Mouse (Mus musculus) 3T3-L1 (cell line): Measurements from ENCODE around the gene Nsun3.
"Not testable (repeated sequence)": the region's sequence is repeated elsewhere in the genome, so short reads cannot be mapped to it uniquely, and the experiment has no call there.

ENCODE experiments used
- DNase-seq: peaks from one replicate; pipeline ENCODE4 v3.0.0-alpha.2; 2015; ENCODE audit warnings: low read depth, low spot score

Gene Nsun3

DNA sequence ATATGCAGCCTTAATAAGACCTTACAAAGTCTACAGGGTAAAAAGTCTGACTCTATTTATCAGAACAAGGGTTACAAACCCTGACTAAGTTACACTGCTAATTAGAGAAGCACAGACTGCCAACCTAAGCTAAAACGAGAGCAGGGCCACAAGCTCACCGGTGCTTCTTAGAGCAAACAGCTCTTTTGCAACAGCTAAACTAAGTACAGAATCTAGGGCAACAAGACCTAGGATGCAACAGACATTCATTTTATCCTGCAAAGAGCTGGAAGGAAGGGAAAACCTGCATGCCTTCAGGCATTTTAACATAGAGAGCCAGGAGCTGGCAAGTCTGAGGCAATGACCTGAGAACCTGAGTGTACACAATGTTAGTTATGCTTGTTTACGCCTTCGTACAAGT is 33.5 kb downstream of the Nsun3 start:
- no peak for DNase-seq

DNA sequence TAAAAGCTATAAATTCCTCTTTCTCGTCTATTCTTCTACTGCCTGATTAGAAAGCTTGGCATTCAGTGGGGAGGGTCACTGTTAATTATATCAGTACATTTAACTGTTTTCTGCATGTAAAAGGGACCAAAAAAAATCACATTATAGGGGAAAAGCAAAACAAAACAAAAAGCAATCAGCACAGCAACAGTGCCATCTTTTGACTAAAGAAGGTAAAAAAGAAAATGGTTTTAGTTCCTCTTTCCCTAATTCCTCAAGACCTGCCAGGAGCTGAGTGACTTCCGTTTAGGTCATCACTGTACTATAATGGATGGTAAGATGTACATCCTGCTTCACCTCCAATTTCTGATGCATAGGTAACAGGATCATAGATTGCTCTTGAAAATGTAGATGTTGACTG is 40.7 kb downstream of the Nsun3 start:
- peak; percentile 55 for DNase-seq

DNA sequence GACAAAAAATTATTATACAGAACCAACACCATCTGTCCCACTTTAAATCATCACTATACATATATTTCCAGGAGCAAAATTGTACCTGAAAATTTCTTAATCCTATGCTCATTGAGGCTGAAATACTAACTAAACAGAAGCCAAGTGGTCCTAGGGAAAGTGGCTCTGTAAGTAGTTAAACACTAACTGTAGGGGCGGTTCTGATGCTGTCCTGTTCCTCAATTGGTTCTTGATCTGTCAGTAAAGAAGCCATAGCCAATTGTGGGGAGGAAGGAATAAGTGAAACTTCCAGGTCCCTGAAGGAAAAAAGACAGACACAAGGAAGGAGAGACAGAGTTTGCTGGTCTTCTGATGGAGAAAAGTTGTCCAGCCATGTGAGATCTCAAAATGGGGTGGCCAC is 52.3 kb downstream of the Nsun3 start:
- DNase-seq = no peak

DNA sequence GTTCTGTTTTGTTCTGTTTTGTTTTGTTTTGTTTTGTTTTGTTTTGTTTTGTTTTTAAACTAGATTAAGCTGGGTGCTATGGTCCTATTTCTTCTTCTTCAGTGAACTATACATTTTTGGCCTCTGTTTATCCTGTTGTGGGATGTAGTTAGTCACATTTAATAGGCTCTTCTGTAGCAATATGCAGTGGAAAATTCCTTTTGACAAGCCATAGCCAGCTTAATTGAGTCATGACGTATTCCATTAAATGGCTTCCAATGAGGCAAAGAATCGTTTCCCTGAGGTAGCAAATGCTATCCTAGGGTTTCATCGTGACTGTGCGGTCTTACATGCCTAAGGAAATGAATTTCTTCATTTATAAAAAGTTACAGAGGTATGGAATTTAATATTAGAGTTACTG is 56.3 kb downstream of the Nsun3 start:
- DNase-seq = peak; percentile 57

DNA sequence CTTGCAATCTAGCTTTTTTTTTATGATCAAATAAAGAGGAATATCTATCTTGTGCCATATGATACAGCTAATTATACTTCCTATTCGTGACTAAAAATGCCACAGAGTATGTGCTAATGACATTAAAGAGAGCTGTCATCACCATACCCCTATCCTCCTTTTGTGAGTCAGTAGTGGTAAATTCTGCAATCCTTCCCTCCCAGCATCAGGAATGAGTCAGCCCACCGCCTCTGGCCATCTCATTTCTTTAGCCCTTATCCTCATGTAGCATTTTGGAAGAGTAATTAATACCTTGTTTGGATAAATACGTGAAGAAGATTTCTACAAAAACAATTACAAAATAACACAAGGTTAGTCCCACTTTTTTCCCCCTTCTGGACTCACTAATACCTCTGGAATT is 56.8 kb downstream of the Nsun3 start:
- DNase-seq = peak; percentile 80

DNA sequence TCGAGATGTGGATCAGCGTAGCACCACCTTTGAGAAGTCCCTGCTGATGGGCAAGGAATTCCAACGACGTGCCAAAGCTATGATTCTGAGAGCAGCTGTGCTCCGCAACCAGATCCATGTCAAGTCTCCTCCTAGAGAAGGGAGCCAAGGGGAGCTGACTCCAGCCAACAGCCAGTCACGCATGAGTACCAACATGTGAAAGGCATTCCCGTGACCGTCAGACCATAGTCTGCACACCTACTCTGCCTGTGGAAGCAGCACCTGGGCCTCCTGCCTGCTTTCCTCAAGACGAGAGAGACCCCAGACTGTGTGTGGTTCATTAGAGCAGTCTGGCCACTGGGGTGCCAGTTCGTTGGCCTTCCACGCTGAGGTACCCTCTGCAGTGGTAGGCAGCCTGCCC is 68.4 kb downstream of the Nsun3 start:
- DNase-seq = not testable (repeated sequence)

DNA sequence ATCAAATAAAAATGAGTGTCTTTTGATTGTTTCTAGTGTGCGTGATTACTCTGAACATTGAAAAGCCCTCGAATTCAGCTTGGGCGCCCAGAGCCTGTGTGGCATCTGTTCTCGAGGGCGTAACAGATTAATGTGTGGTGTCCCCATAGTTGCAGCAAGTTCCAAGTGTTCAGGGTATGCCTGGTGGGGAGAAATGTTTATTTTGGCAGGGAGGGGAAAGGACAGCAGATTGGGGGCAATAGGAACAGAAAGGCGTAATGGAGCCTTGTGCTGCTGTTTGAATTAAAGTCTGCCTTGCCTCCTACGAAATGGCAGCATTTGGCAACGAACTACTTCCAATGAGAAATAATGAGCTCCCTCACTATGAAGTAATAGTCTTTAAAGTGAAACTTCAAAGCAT is 96.2 kb downstream of the Nsun3 start:
- DNase-seq = no peak

DNA sequence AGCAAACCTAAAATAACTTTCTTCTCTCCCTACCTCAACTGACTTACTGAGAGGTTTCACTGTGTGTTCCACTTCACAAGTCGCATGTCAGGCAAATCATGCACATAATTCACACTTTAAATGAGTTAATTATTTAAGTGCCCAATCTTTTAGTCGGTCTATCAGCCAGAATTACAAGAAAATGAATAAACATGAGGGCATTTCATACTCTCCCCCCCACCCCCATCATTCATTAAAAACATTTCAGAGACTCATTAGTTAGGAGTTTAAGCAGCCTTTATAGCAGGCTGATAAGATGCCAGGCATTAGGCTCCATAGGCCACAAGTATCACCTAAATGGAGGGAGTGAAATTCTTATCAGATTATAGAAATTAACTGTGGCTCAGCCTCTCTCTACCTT is 100.5 kb downstream of the Nsun3 start:
- no peak for DNase-seq

DNA sequence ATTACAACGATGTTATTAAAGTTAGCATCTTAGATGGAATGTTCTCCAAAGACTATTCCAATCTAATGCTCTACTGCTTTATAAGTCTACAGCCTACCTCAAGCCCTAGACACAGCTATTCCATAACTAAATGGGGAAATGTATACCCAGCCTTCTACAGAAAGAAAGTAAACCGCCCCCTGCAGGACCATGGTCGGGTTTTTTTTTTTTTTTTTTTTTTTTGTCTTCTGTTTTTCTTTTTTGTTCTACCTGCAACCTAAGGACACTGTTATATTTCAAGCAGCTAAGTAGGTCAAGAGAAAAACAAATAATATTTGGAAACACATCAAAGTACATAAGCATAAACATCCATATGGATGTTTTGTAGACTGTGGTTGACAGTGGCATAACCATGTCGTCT is 101.1 kb downstream of the Nsun3 start:
- no peak for DNase-seq
